Mouse (Mus musculus): ENCODE measurements at regions not wholly inside any gene's neighbourhood (a gene's known extent, or its start where the extent isn't known, plus 50 kb on each side); places are given as distances from the start of the nearest gene placed in this dataset.
A peak's percentile ranks its signal among the peaks of the same experiment; 100 is the strongest.

- DNase-seq (ENCODE audit: low spot score in 2 of 2): no peak
Measured at GRCm38 (mm10) chr9:35328503-35328902, 60.8 kb downstream of the Rpusd4 start.

- no peak for DNase-seq (ENCODE audit: low spot score in 2 of 2)
Measured at GRCm38 (mm10) chr9:35330386-35330785, 62.7 kb downstream of the Rpusd4 start.

GRCm38 (mm10) chr9:35331241-35331680 is 63.6 kb downstream of the Rpusd4 start:
- DNase-seq (ENCODE audit: low spot score in 2 of 2): peak in 1 of 2 experiments; percentile 38

- no peak for DNase-seq (ENCODE audit: low spot score in 2 of 2)
Measured at GRCm38 (mm10) chr9:35332688-35333630, 65.3 kb downstream of the Rpusd4 start.

- DNase-seq (ENCODE audit: low spot score in 2 of 2): no peak
Measured at GRCm38 (mm10) chr9:35333631-35334005, 66.0 kb downstream of the Rpusd4 start.

GRCm38 (mm10) chr9:35334536-35334935 is 66.9 kb downstream of the Rpusd4 start:
- no peak for DNase-seq (ENCODE audit: low spot score in 2 of 2)

GRCm38 (mm10) chr9:35335181-35335580 is 67.5 kb downstream of the Rpusd4 start:
- DNase-seq (ENCODE audit: low spot score in 2 of 2): no peak

- DNase-seq (ENCODE audit: low spot score in 2 of 2): no peak
Measured at GRCm38 (mm10) chr9:35335888-35336700, 68.4 kb downstream of the Rpusd4 start.

GRCm38 (mm10) chr9:35336701-35337055 is 69.0 kb downstream of the Rpusd4 start:
- no peak for DNase-seq (ENCODE audit: low spot score in 2 of 2)

- no peak for DNase-seq (ENCODE audit: low spot score in 2 of 2)
Measured at GRCm38 (mm10) chr9:35338858-35339257, 71.2 kb downstream of the Rpusd4 start.

- no peak for DNase-seq (ENCODE audit: low spot score in 2 of 2)
Measured at GRCm38 (mm10) chr9:35339492-35340262, 72.0 kb downstream of the Rpusd4 start.

- DNase-seq (ENCODE audit: low spot score in 2 of 2): no peak
Measured at GRCm38 (mm10) chr9:35340263-35340573, 72.6 kb downstream of the Rpusd4 start.

GRCm38 (mm10) chr9:35340811-35341210 is 73.1 kb downstream of the Rpusd4 start:
- DNase-seq (ENCODE audit: low spot score in 2 of 2): no peak

GRCm38 (mm10) chr9:35341386-35341785 is 73.7 kb downstream of the Rpusd4 start:
- no peak for DNase-seq (ENCODE audit: low spot score in 2 of 2)

- no peak for DNase-seq (ENCODE audit: low spot score in 2 of 2)
Measured at GRCm38 (mm10) chr9:35342436-35342835, 74.8 kb downstream of the Rpusd4 start.

- no peak for DNase-seq (ENCODE audit: low spot score in 2 of 2)
Measured at GRCm38 (mm10) chr9:35343336-35343735, 75.7 kb downstream of the Rpusd4 start.

- DNase-seq (ENCODE audit: low spot score in 2 of 2): no peak
Measured at GRCm38 (mm10) chr9:35344374-35344773, 76.6 kb upstream of the Cdon start.

- no peak for DNase-seq (ENCODE audit: low spot score in 2 of 2)
Measured at GRCm38 (mm10) chr9:35346378-35346777, 74.5 kb upstream of the Cdon start.

- DNase-seq (ENCODE audit: low spot score in 2 of 2): no peak
Measured at GRCm38 (mm10) chr9:35350046-35350552, 70.8 kb upstream of the Cdon start.

- DNase-seq (ENCODE audit: low spot score in 2 of 2): no peak
Measured at GRCm38 (mm10) chr9:35351576-35351975, 69.4 kb upstream of the Cdon start.

GRCm38 (mm10) chr9:35354652-35355130 is 66.2 kb upstream of the Cdon start:
- DNase-seq (ENCODE audit: low spot score in 2 of 2): no peak

Data from left cerebral cortex, adult 8-10 months (tissue).